Mouse (Mus musculus) ES-Bruce4 (cell line): ENCODE data around the gene Mthfr.

Experiments
- CTCF ChIP-seq: IDR thresholded peaks from one replicate; pipeline ENCODE4 v1.8.1; 2011; ENCODE audit warnings: low read depth, low read length
- EP300 ChIP-seq: IDR thresholded peaks from 2 replicates; pipeline ENCODE4 v1.6.1; 2011; ENCODE audit warnings: low read depth, low read length; ENCODE audit not compliant: insufficient read depth

DNA sequence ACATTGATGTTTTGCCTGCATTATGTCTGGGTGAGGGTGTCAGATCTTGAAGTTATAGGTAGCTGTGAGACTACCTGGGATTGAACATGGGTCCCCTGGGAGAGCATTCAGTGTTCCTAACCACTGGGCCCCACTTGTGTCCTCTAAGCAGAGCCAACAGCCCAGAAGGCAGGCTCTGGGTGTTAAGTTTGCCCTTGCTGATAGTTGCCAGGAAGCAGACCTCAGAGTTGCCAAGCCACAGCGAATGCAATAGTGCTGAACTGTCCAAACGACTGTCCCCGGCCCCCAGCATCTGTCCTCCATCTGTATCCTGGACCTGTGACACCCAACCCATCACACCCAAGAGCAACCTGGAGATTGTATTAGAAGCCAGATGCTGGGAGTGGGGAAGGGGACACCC is 59.8 kb downstream of the Mthfr start:
- TF ChIP-seq CTCF (no peak), EP300 (no peak)
